Mouse (Mus musculus): ENCODE results near the gene Stim1. TPM values are rescaled to one million over a fixed set of nuclear protein-coding genes. Genes with fewer than 3 reads are reported as not detected.
"Not testable (repeated sequence)": the region's sequence is repeated elsewhere in the genome, so short reads cannot be mapped to it uniquely, and the experiment has no call there.

Gene Stim1
- total and polyA plus RNA-seq, 3 experiments, result 10.2 to 26.6 (median 23.9) TPM

- no peak overlapping the region for H3K4me3 ChIP-seq (replicated peaks in 1 of 3; ENCODE audit: low read depth in 2 of 3, low read length in 2 of 3, poor library complexity in 1 of 3)
- no peak for DNase-seq (ENCODE audit: extremely low read depth)
- dilution Hi-C loops (cut with MboI; ENCODE audit: extremely low pct_ligation_motif_present, extremely low pct_unique_long_range_greater_than_20kb, low sequenced_read_pairs), result no loop called here
- no peaks in the 10 kb centered on the region for H3K4me1 ChIP-seq (ENCODE audit: control insufficient read depth in 1 of 2, insufficient read depth in 2 of 2)
- in situ Hi-C loops (cut with MboI; ENCODE audit: low pct_ligation_motif_present, low pct_unique_long_range_greater_than_20kb, low sequenced_read_pairs), result loop anchor here (25.0 kb wide), 1 partner anchor 598 kb away; the partner anchor contains the start of gene Clpb
- H3K27ac ChIP-seq (ENCODE audit: insufficient read depth, low read depth), result no peak overlapping the region
- no peaks in the 10 kb centered on the region for H3K9me3 ChIP-seq (replicated peaks; ENCODE audit: low read length)
- no peak overlapping the region for H3K9ac ChIP-seq (ENCODE audit: insufficient read depth, low read depth)
- H3K27me3 ChIP-seq (replicated peaks), result no peaks in the 10 kb centered on the region
- no peak overlapping the region for H3K4me2 ChIP-seq (ENCODE audit: insufficient read depth, low read depth, poor library complexity, severe bottlenecking)
- H3K36me3 ChIP-seq (replicated peaks in 1 of 2; ENCODE audit: control insufficient read depth in 1 of 2, insufficient read depth in 1 of 2, low read length in 1 of 2), result no peaks in the 10 kb centered on the region
- TF ChIP-seq BHLHE40 (IDR thresholded peaks at IDR 0.05; ENCODE audit: low read depth, low read length), result no peak
- TF ChIP-seq MXI1 (IDR thresholded peaks at IDR 0.05; ENCODE audit: low read depth, low read length), result no peak
- no peak for TF ChIP-seq EP300 (IDR thresholded peaks at IDR 0.05; ENCODE audit: low read length)
- no peak for TF ChIP-seq ETS1 (conservative IDR thresholded peaks at IDR 0.05; ENCODE audit: low read depth, low read length)
- no peak for TF ChIP-seq JUN (IDR thresholded peaks at IDR 0.05; ENCODE audit: insufficient read depth, low read depth, low read length)
- no peak for TF ChIP-seq RAD21 (IDR thresholded peaks at IDR 0.05; ENCODE audit: low read depth, low read length)
- no peak for TF ChIP-seq IRF4 (IDR thresholded peaks at IDR 0.05; ENCODE audit: low read depth, low read length)
- TF ChIP-seq ZNF384 (IDR thresholded peaks at IDR 0.05; ENCODE audit: low read depth, low read length), result 0 out of 2 replicates have a peak, but pooled peaks have one; percentile 17
- H3K79me2 ChIP-seq (replicated peaks; ENCODE audit: control insufficient read depth, extremely low read depth, insufficient read depth, poor library complexity, severe bottlenecking), result no peaks in the 10 kb centered on the region
These were observed 7.1 kb upstream of the Stim1 start for GRCm38 (mm10) chr7:102260518-102260917.

- Histone ChIP-seq H3K4me2 (ENCODE audit: insufficient read depth, low read depth, poor library complexity, severe bottlenecking) (no peak overlapping the region), H3K79me2 (replicated peaks; ENCODE audit: control insufficient read depth, extremely low read depth, insufficient read depth, poor library complexity, severe bottlenecking) (no peaks in the 10 kb centered on the region), H3K27ac (ENCODE audit: insufficient read depth, low read depth) (no peak overlapping the region), H3K4me1 (ENCODE audit: control insufficient read depth in 1 of 2, insufficient read depth in 2 of 2) (peaks cover 0 to 6% of the 10 kb centered on the region in 2 experiments; a peak in 1 of 4 replicates), H3K9ac (ENCODE audit: insufficient read depth, low read depth) (no peak overlapping the region), H3K27me3 (replicated peaks) (no peaks in the 10 kb centered on the region), H3K9me3 (replicated peaks; ENCODE audit: low read length) (no peaks in the 10 kb centered on the region), H3K4me3 (replicated peaks in 1 of 3; ENCODE audit: low read depth in 2 of 3, low read length in 2 of 3, poor library complexity in 1 of 3) (no peak overlapping the region), H3K36me3 (replicated peaks in 1 of 2; ENCODE audit: control insufficient read depth in 1 of 2, insufficient read depth in 1 of 2, low read length in 1 of 2) (no peaks in the 10 kb centered on the region)
- in situ Hi-C loops (cut with MboI; ENCODE audit: low pct_ligation_motif_present, low pct_unique_long_range_greater_than_20kb, low sequenced_read_pairs) (loop anchor here (25.0 kb wide), 1 partner anchor 601 kb away; the partner anchor contains the start of gene Clpb), dilution Hi-C loops (cut with MboI; ENCODE audit: extremely low pct_ligation_motif_present, extremely low pct_unique_long_range_greater_than_20kb, low sequenced_read_pairs) (no loop called here)
- no peak for TF ChIP-seq MEF2A (IDR thresholded peaks at IDR 0.05; ENCODE audit: borderline replicate concordance, low read depth, low read length)
- no peak for TF ChIP-seq ZMIZ1 (IDR thresholded peaks at IDR 0.05; ENCODE audit: low read depth, low read length)
- peak in 1 of 2 experiments; percentile 51; a peak in 2 of 4 replicates for TF ChIP-seq CTCF (conservative IDR thresholded peaks at IDR 0.05 in 1 of 2, IDR thresholded peaks at IDR 0.05 in 1 of 2; ENCODE audit: low read depth in 2 of 2, low read length in 2 of 2)
- no peak for TF ChIP-seq HCFC1 (IDR thresholded peaks at IDR 0.05; ENCODE audit: low read depth, low read length)
- TF ChIP-seq POLR2A (IDR thresholded peaks at IDR 0.05; ENCODE audit: low read depth, low read length), result no peak
- TF ChIP-seq POLR2AphosphoS2 (IDR thresholded peaks at IDR 0.05; ENCODE audit: low read depth, low read length), result no peak
- TF ChIP-seq RAD21 (IDR thresholded peaks at IDR 0.05; ENCODE audit: low read depth, low read length), result peak; percentile 32
- TF ChIP-seq CHD1 (IDR thresholded peaks at IDR 0.05; ENCODE audit: low read depth, low read length), result no peak
- TF ChIP-seq TCF12 (IDR thresholded peaks at IDR 0.05; ENCODE audit: low read depth, low read length), result no peak
- no peak for TF ChIP-seq MXI1 (IDR thresholded peaks at IDR 0.05; ENCODE audit: low read depth, low read length)
- no peak for TF ChIP-seq E2F4 (IDR thresholded peaks at IDR 0.05; ENCODE audit: insufficient replicate concordance, low read depth, low read length)
- peak; percentile 43 for TF ChIP-seq SMC3 (IDR thresholded peaks at IDR 0.05; ENCODE audit: low read depth, low read length)
- no peak for TF ChIP-seq UBTF (IDR thresholded peaks at IDR 0.05; ENCODE audit: low read depth, low read length)
- no peak for TF ChIP-seq USF1 (IDR thresholded peaks at IDR 0.05; ENCODE audit: low read depth, low read length)
- no peak for TF ChIP-seq ZC3H11A (IDR thresholded peaks at IDR 0.05; ENCODE audit: low read depth, low read length)
- TF ChIP-seq ETS1 (conservative IDR thresholded peaks at IDR 0.05; ENCODE audit: low read depth, low read length), result no peak
- no peak for TF ChIP-seq ELF1 (IDR thresholded peaks at IDR 0.05; ENCODE audit: low read depth, low read length)
- DNase-seq (ENCODE audit: extremely low read depth), result no peak
These were observed 4.6 kb upstream of the Stim1 start for GRCm38 (mm10) chr7:102263020-102263419.

GRCm38 (mm10) chr7:102266021-102266400 lies 1.6 kb upstream of the Stim1 start:
- DNase-seq (ENCODE audit: extremely low read depth); H3K27me3 ChIP-seq (replicated peaks); H3K36me3 ChIP-seq (replicated peaks in 1 of 2; ENCODE audit: control insufficient read depth in 1 of 2, insufficient read depth in 1 of 2, low read length in 1 of 2); H3K4me3 ChIP-seq (replicated peaks in 1 of 3; ENCODE audit: low read depth in 2 of 3, low read length in 2 of 3, poor library complexity in 1 of 3); H3K79me2 ChIP-seq (replicated peaks; ENCODE audit: control insufficient read depth, extremely low read depth, insufficient read depth, poor library complexity, severe bottlenecking); H3K9me3 ChIP-seq (replicated peaks; ENCODE audit: low read length); H3K27ac ChIP-seq (ENCODE audit: insufficient read depth, low read depth); dilution Hi-C loops (cut with MboI; ENCODE audit: extremely low pct_ligation_motif_present, extremely low pct_unique_long_range_greater_than_20kb, low sequenced_read_pairs): not testable (repeated sequence)
- H3K4me2 ChIP-seq (ENCODE audit: insufficient read depth, low read depth, poor library complexity, severe bottlenecking), result peak overlapping the region; percentile 72; the same call in 1 of the 2 replicates
- H3K4me1 ChIP-seq (ENCODE audit: control insufficient read depth in 1 of 2, insufficient read depth in 2 of 2), result peaks cover 0 to 20% of the 10 kb centered on the region in 2 experiments; a peak in 2 of 4 replicates
- in situ Hi-C loops (cut with MboI; ENCODE audit: low pct_ligation_motif_present, low pct_unique_long_range_greater_than_20kb, low sequenced_read_pairs), result loop anchor here (5.0 to 25.0 kb wide), 2 partner anchors 156 to 604 kb away; partner anchors contain the start of gene Clpb
- peak overlapping the region; percentile 55; the same call in 1 of the 2 replicates for H3K9ac ChIP-seq (ENCODE audit: insufficient read depth, low read depth)

Data from CH12.LX (cell line).